Mouse (Mus musculus): ENCODE results near the gene Olfr1130. TPM values are rescaled to one million over a fixed set of nuclear protein-coding genes. Genes with fewer than 3 reads are reported as not detected.
"Not testable (repeated sequence)": the region's sequence is repeated elsewhere in the genome, so short reads cannot be mapped to it uniquely, and the experiment has no call there.

Olfr1130 gene
- total RNA-seq (2014; rRNA removed; ENCODE audit: low replicate concordance) (not detected in 2 replicates), polyA plus RNA-seq (2015; fragmentation: Nextera tagmentation; extraction: Ambion mirVana) (not detected in 2 replicates)

DNA sequence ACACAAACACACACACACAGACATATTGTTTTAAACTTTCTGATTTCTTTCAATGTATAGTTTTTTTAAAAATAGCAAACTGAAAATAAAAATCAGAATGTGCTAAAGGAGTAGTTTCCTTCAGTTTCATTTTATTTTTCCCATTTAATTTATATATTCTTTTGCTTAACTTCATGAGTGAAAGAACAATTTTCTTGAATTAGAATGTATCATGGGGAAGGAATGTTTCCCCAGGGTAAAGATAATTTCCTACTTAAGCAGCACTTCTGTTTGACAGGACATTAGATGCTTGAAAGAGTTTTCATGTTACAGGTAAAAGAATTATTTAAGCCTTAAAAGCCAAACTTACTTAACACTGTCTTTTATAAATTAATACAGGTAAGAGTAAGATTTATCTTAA lies at the start of gene Olfr1130:
Gene Olfr1130, plus strand, starts transcription at position 301 of the 400 bp plus-strand sequence.
- not testable (repeated sequence) for H3K4me3 ChIP-seq (ENCODE audit: low read depth, low read length); H3K9ac ChIP-seq (replicated peaks; ENCODE audit: low read depth, low read length); DNase-seq (ENCODE audit: low spot score); H3K36me3 ChIP-seq (replicated peaks; ENCODE audit: control insufficient read depth, insufficient read depth, low read length); ATAC-seq (ENCODE audit: insufficient read depth, low read depth); H3K27ac ChIP-seq (ENCODE audit: low read depth); H3K9me3 ChIP-seq (replicated peaks; ENCODE audit: control insufficient read depth, low read length); H3K27me3 ChIP-seq (ENCODE audit: control insufficient read depth, insufficient read depth, low read length); H3K4me2 ChIP-seq (ENCODE audit: low read depth, low read length); H3K4me1 ChIP-seq (ENCODE audit: control insufficient read depth, insufficient read depth)

DNA sequence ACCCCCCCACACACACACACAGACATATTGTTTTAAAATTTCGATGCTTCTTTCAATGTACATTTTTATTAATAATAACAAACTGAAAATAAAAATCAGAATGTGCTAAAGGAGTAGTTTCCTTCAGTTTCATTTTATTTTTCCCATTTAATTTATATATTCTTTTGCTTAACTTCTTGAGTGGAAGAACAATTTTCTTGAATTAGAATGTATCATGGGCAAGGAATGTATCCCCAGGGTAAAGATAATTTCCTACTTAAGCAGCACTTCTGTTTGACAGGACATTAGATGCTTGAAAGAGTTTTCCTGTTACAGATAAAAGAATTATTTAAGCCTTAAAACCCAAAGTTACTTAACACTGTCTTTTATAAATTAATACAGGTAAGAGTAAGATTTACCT lies 32.4 kb upstream of the Olfr1130 start, which contains the start of gene Olfr1129:
Gene Olfr1129, plus strand, starts transcription at position 301 of the 400 bp plus-strand sequence.
- not testable (repeated sequence) for H3K9ac ChIP-seq (replicated peaks; ENCODE audit: low read depth, low read length); H3K4me1 ChIP-seq (ENCODE audit: control insufficient read depth, insufficient read depth); H3K4me2 ChIP-seq (ENCODE audit: low read depth, low read length); H3K27me3 ChIP-seq (ENCODE audit: control insufficient read depth, insufficient read depth, low read length); H3K4me3 ChIP-seq (ENCODE audit: low read depth, low read length); H3K27ac ChIP-seq (ENCODE audit: low read depth); H3K36me3 ChIP-seq (replicated peaks; ENCODE audit: control insufficient read depth, insufficient read depth, low read length); H3K9me3 ChIP-seq (replicated peaks; ENCODE audit: control insufficient read depth, low read length); DNase-seq (ENCODE audit: low spot score); ATAC-seq (ENCODE audit: insufficient read depth, low read depth)
- WGBS = 44% methylated on average over 1 of the region's 1 CpGs

DNA sequence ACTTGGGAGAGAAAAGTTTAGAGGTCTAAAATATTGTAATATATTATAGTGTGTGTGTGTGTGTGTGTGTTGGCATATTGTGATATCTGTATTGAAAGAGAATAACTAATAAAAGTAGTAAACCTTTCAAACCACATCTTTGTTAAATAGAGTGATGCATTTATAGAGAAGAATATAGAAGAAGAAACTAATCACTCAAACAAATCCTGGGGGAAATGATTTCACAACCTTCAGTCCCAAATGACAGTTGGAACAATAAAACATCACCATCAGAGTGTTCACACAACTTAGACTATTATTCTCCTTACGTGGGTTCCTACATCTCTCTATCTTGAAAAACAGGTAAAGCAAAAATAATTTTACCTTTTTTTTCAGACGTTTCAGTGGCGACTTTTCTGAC lies 20.8 kb downstream of the Olfr1130 start, which contains the start of gene Olfr1131:
Gene Olfr1131, plus strand, starts transcription at position 301 of the 400 bp plus-strand sequence.
- Histone ChIP-seq H3K9me3 (replicated peaks; ENCODE audit: control insufficient read depth, low read length) (no peaks in the 10 kb centered on the region), H3K4me1 (ENCODE audit: control insufficient read depth, insufficient read depth) (no peaks in the 10 kb centered on the region), H3K36me3 (replicated peaks; ENCODE audit: control insufficient read depth, insufficient read depth, low read length) (no peaks in the 10 kb centered on the region), H3K27ac (ENCODE audit: low read depth) (no peak within 1 kb of the TSS), H3K27me3 (ENCODE audit: control insufficient read depth, insufficient read depth, low read length) (no peaks in the 10 kb centered on the region), H3K9ac (replicated peaks; ENCODE audit: low read depth, low read length) (no peak within 1 kb of the TSS), H3K4me2 (ENCODE audit: low read depth, low read length) (no peak within 1 kb of the TSS), H3K4me3 (ENCODE audit: low read depth, low read length) (no peak within 1 kb of the TSS)
- 53% methylated on average over 3 of the region's 3 CpGs for WGBS
- DNase-seq (ENCODE audit: low spot score) = no peak
- ATAC-seq (ENCODE audit: insufficient read depth, low read depth) = no peak
- no peak for TF ChIP-seq EP300 (IDR thresholded peaks at IDR 0.05; ENCODE audit: low read depth)
- no peak for TF ChIP-seq CTCF (IDR thresholded peaks at IDR 0.05; ENCODE audit: low read depth)

DNA sequence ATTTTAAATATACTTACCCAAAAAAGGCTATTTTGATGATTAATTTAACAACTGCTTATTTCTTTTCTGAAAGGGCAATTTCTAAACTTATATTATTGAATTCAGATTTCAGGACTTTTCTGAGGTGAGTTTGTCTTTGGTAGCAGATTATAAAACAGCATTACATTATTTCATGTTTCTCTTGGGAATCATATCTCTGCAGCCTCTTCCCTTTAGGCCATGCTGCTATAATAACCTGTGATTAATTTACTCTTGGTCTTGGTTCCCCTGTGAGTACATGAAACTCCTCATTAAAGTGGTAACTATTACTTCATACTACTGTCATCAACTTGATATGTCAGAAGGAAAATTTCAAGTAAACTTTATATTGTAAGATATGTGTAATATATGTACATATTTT lies 31.4 kb downstream of the Olfr1130 start, which contains the start of gene Olfr1132:
Gene Olfr1132, minus strand, starts transcription at position 101 of the 400 bp plus-strand sequence.
- Histone ChIP-seq H3K36me3 (replicated peaks; ENCODE audit: control insufficient read depth, insufficient read depth, low read length) (no peaks in the 10 kb centered on the region), H3K4me2 (ENCODE audit: low read depth, low read length) (no peak within 1 kb of the TSS), H3K4me1 (ENCODE audit: control insufficient read depth, insufficient read depth) (no peaks in the 10 kb centered on the region), H3K9me3 (replicated peaks; ENCODE audit: control insufficient read depth, low read length) (no peaks in the 10 kb centered on the region), H3K4me3 (ENCODE audit: low read depth, low read length) (no peak within 1 kb of the TSS), H3K27me3 (ENCODE audit: control insufficient read depth, insufficient read depth, low read length) (no peaks in the 10 kb centered on the region), H3K27ac (ENCODE audit: low read depth) (no peak within 1 kb of the TSS), H3K9ac (replicated peaks; ENCODE audit: low read depth, low read length) (no peak within 1 kb of the TSS)
- ATAC-seq (ENCODE audit: insufficient read depth, low read depth) = no peak
- DNase-seq (ENCODE audit: low spot score) = no peak
- TF ChIP-seq EP300 (IDR thresholded peaks at IDR 0.05; ENCODE audit: low read depth) (no peak), CTCF (IDR thresholded peaks at IDR 0.05; ENCODE audit: low read depth) (no peak)

DNA sequence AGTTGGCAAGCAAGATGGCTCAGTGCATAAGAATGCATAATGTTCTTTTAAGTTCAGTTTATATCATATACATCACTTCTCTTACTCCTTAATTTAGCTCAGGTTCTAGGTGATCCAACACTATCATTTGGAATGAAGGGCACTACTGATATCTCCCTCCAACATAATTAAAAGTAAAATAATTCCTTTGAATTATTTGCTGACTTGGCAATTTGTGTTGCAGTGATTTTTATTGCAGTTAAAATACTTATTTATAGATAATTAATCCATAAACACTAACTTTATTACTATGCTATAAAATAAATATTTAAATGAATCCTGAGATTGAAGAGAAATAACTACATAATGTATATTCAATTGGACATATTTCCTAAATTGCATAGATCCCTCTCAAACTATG lies 36.4 kb downstream of the Olfr1130 start:
- Histone ChIP-seq H3K4me2 (ENCODE audit: low read depth, low read length) (no peak overlapping the region), H3K36me3 (replicated peaks; ENCODE audit: control insufficient read depth, insufficient read depth, low read length) (no peaks in the 10 kb centered on the region), H3K4me3 (ENCODE audit: low read depth, low read length) (no peak overlapping the region), H3K27ac (ENCODE audit: low read depth) (no peak overlapping the region), H3K4me1 (ENCODE audit: control insufficient read depth, insufficient read depth) (no peaks in the 10 kb centered on the region), H3K27me3 (ENCODE audit: control insufficient read depth, insufficient read depth, low read length) (no peaks in the 10 kb centered on the region), H3K9ac (replicated peaks; ENCODE audit: low read depth, low read length) (no peak overlapping the region), H3K9me3 (replicated peaks; ENCODE audit: control insufficient read depth, low read length) (no peaks in the 10 kb centered on the region)
- TF ChIP-seq EP300 (IDR thresholded peaks at IDR 0.05; ENCODE audit: low read depth) (no peak), CTCF (IDR thresholded peaks at IDR 0.05; ENCODE audit: low read depth) (no peak)
- ATAC-seq (ENCODE audit: insufficient read depth, low read depth) = no peak
- DNase-seq (ENCODE audit: low spot score) = no peak

DNA sequence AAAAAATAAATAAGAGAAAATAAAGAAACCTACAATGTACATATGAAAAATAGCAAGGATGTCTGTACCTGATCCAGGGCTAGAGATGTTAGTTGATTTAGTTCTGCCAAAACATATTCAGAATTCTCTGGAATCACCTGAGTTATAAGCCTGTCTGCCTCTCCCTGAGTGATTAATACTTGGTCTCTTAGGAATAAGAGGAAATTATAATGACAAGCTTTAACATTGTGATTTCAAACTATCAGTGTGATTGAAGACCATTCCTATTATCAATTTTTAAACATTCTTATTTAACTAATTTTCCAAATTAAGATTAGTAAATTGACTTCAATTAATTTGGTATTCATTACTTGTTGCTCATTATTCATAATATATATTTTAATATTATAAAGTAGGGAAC lies 41.3 kb downstream of the Olfr1130 start, which contains the start of gene Olfr1133:
Gene Olfr1133, minus strand, starts transcription at position 101 of the 400 bp plus-strand sequence.
- Histone ChIP-seq H3K4me3 (ENCODE audit: low read depth, low read length) (no peak within 1 kb of the TSS), H3K27ac (ENCODE audit: low read depth) (no peak within 1 kb of the TSS), H3K9me3 (replicated peaks; ENCODE audit: control insufficient read depth, low read length) (no peaks in the 10 kb centered on the region), H3K9ac (replicated peaks; ENCODE audit: low read depth, low read length) (no peak within 1 kb of the TSS), H3K4me1 (ENCODE audit: control insufficient read depth, insufficient read depth) (no peaks in the 10 kb centered on the region), H3K36me3 (replicated peaks; ENCODE audit: control insufficient read depth, insufficient read depth, low read length) (no peaks in the 10 kb centered on the region), H3K4me2 (ENCODE audit: low read depth, low read length) (no peak within 1 kb of the TSS), H3K27me3 (ENCODE audit: control insufficient read depth, insufficient read depth, low read length) (no peaks in the 10 kb centered on the region)
- DNase-seq (ENCODE audit: low spot score) = no peak
- no peak for ATAC-seq (ENCODE audit: insufficient read depth, low read depth)
- TF ChIP-seq EP300 (IDR thresholded peaks at IDR 0.05; ENCODE audit: low read depth) = no peak
- TF ChIP-seq CTCF (IDR thresholded peaks at IDR 0.05; ENCODE audit: low read depth) = no peak
